Mouse (Mus musculus) yolk sac, embryonic 10.5 days (tissue): ENCODE data around the gene Gm20388.
"Not testable (repeated sequence)": the region's sequence is repeated elsewhere in the genome, so short reads cannot be mapped to it uniquely, and the experiment has no call there.

Experiments
- DNase-seq: peaks from one replicate; pipeline ENCODE4 v3.0.0-alpha.2; 2017; ENCODE audit warnings: low spot score

The Gm20388 gene

GRCm38 (mm10) chr8:123188841-123189240 is 3278.2 kb downstream of the Gm20388 start:
- DNase-seq = no peak

- peak; percentile 64 for DNase-seq
These were observed 3280.0 kb downstream of the Gm20388 start for GRCm38 (mm10) chr8:123190678-123191077.

- no peak for DNase-seq
These were observed 3281.3 kb downstream of the Gm20388 start for GRCm38 (mm10) chr8:123191908-123192307.

GRCm38 (mm10) chr8:123193771-123194170 is 3283.1 kb downstream of the Gm20388 start:
- no peak for DNase-seq

- DNase-seq = not testable (repeated sequence)
These were observed 3286.4 kb downstream of the Gm20388 start for GRCm38 (mm10) chr8:123197016-123197415.

- DNase-seq = no peak
These were observed 3289.2 kb downstream of the Gm20388 start for GRCm38 (mm10) chr8:123199864-123200263.

- peak; percentile 55 for DNase-seq
These were observed 3291.6 kb downstream of the Gm20388 start for GRCm38 (mm10) chr8:123202288-123202687.

GRCm38 (mm10) chr8:123203571-123203970 is 3292.9 kb downstream of the Gm20388 start:
- DNase-seq = no peak

GRCm38 (mm10) chr8:123211876-123212275 is 3301.2 kb downstream of the Gm20388 start:
- no peak for DNase-seq

- peak; percentile 96 for DNase-seq
These were observed 3301.9 kb downstream of the Gm20388 start, which contains the start of the genes Chmp1a and Spata33 for GRCm38 (mm10) chr8:123212321-123213117. Chmp1a (minus strand) TSS chr8:123212763. Spata33 (plus strand) TSS chr8:123212832.

- no peak for DNase-seq
These were observed 3302.6 kb downstream of the Gm20388 start for GRCm38 (mm10) chr8:123213118-123213772.

GRCm38 (mm10) chr8:123215430-123215829 is 3304.8 kb downstream of the Gm20388 start:
- DNase-seq = no peak

- DNase-seq = no peak
These were observed 3310.3 kb downstream of the Gm20388 start for GRCm38 (mm10) chr8:123220917-123221316.

GRCm38 (mm10) chr8:123224278-123225266 is 3313.9 kb downstream of the Gm20388 start, which contains the start of gene Cdk10:
Cdk10 (plus strand) TSS chr8:123224842.
- DNase-seq = peak; percentile 90

- DNase-seq = no peak
These were observed 3317.8 kb downstream of the Gm20388 start for GRCm38 (mm10) chr8:123228416-123228815.

- DNase-seq = not testable (repeated sequence)
These were observed 3319.7 kb downstream of the Gm20388 start for GRCm38 (mm10) chr8:123230326-123230725.

- no peak for DNase-seq
These were observed 3321.1 kb downstream of the Gm20388 start for GRCm38 (mm10) chr8:123231742-123232141.

GRCm38 (mm10) chr8:123232553-123232952 is 3321.9 kb downstream of the Gm20388 start:
- no peak for DNase-seq

- no peak for DNase-seq
These were observed 3322.7 kb downstream of the Gm20388 start for GRCm38 (mm10) chr8:123233300-123233699.

- DNase-seq = no peak
These were observed 3323.1 kb downstream of the Gm20388 start for GRCm38 (mm10) chr8:123233760-123234159.

GRCm38 (mm10) chr8:123234918-123235519 is 3324.4 kb downstream of the Gm20388 start:
- DNase-seq = no peak
